Mouse (Mus musculus): ENCODE data around the gene Cdkl2. TPM values are rescaled to one million over a fixed set of nuclear protein-coding genes. Genes with fewer than 3 reads are reported as not detected.
A peak's percentile ranks its signal among the peaks of the same experiment; 100 is the strongest.

The Cdkl2 gene
- total RNA-seq, 2 experiments from 2014 or later = 3.7 to 4.1 TPM

DNA sequence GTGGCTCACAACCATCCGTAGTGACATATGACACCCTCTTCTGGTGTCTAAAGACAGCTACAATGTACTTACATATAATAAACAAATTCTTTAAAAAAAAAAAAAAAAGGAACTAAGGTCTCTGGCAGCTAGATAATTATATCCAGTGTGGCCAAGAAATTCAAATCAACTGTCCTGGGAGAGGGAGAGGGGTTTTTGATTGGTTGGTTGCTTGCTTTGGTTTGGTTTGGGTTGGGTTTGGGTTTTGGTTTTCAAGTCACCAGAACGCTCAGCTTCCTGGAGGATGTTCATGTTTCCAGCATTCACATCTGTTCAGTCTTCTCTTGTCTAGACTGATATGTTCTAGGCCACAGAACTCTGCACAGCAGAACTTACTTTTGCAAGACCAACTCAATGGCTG is 50.6 kb downstream of the Cdkl2 start:
- DNase-seq = no peak

DNA sequence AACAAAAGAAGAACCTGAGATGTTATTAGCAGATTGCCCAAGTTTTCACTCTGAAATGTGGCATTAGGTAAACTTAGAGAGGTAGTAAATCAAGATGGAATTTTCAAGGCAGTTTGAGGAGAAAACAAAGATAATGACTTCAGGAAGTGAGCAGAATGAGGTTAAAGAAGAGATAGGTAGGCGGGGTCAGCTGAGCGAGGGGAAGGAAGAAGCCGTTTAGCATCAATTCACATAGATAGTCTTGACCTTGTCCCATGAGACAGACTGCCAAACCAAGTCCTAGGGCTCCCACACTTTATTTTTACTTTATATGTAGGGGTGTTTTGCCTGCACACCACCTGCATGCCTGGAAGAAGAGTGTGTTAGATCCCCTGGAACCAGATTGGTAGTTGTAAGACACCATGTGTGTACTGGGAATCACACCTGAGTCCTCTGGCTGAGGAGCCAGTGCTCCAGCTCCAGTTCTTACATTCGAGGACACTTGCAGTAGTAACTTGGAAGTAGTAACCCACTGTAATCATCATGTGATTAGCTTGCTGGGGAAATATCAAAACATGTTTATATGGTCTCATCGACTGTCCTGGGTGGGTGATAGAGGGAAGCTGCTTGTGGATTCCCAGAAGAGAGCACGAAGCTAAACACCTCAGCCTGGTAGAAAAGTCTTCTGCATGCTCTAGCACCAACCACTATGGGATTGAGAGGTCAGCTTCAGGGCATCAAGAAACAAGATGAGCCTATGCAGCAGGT is 52.3 kb downstream of the Cdkl2 start:
- DNase-seq = no peak

DNA sequence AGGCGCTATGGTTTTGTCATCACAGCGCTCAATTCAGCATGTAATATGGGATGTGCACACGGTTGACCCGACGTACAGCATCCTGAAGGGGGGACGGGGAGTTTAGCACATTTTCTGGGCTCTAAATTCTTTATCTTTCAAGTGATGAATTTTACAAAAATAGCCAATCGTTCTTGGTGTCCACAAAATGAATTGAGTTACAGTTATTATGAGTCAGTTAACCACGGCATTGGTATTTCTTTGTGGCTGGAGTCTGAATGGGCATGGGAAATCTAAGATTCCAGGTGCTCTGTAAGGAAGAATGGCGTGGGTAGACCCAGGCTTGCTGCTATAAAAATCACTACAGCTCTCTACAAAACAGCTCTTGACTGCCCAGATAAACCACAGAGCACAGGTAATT is 54.4 kb downstream of the Cdkl2 start:
- no peak for DNase-seq

DNA sequence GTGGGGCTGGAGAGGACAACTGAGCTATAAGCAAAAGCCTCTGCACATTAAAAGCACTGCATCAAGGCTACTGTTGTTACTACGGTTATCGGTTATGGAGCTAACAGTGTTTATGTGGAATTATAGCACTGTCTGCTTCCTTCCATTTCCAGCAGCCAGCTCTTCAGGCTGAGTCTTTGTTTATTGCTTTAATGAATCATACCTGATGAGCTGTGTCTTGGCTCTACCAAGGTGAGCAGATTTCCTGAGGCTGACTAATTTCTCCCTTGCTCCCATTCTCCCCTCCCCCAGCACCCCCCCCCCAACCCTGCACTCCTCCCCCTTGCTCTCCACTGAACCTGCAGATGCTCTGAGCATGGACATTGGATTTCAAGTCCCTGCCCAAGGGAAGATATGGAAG is 55.9 kb downstream of the Cdkl2 start:
- no peak for DNase-seq

DNA sequence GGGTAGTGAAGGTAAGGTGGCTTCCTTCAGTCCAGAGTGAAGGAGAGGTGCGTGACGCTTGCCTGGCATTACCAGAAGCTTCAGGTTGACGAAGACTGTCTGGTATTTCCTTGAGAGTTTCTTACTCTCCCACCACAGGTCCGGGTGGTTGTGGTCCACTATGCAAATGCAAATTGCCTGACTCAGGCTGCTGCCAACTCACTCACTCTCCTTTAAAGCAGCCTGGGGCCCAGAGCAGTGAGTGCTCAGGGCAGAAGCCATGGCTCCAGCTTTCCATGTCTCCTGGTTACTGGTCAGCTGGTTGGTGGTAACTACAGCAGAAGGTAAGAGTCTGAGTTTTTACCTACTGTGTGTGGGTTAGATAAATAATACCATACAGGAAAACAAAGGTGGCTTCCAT is 56.4 kb downstream of the Cdkl2 start, which contains the start of gene Odaph:
TSS of gene Odaph (plus strand) at position 240 of the 400 bp plus-strand sequence.
- DNase-seq = no peak

DNA sequence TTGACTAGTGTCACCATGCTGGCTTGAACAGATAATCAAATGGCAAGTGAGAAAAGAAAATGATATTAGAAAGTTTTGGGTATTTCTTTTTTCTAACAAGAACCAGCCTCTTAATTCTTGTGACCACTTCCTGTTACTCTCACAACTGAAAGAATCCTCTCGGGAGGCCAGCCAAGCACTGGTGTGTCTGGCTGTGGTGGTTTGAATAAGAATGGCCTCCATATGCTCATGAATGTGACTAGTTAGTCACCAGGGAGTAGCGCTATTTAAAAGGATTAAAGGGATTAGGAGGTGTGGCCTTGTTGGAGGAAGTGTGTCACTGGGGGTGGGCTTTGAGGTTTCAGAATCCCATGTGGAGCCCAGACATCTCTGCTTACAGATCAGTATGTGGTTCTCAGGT is 58.0 kb downstream of the Cdkl2 start:
- DNase-seq = no peak

DNA sequence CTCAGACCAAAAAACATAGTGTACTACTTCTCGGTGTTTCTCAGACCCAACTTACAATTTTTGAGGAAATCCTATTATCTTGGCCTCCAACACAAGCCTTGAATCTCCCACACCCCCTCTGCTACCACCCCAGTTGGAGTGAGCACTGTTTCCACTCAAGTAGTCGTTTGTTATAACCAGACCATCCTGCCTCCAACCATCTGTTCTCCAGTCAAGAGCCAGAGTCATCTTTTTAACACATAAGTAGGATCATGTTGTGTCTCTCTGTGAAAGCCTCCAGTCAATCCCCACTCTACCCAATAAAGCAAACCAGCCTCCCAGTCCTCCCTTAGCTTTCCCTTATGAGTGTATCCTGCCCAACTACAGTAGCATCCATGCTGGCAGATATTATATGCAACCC is 60.2 kb downstream of the Cdkl2 start:
- no peak for DNase-seq

DNA sequence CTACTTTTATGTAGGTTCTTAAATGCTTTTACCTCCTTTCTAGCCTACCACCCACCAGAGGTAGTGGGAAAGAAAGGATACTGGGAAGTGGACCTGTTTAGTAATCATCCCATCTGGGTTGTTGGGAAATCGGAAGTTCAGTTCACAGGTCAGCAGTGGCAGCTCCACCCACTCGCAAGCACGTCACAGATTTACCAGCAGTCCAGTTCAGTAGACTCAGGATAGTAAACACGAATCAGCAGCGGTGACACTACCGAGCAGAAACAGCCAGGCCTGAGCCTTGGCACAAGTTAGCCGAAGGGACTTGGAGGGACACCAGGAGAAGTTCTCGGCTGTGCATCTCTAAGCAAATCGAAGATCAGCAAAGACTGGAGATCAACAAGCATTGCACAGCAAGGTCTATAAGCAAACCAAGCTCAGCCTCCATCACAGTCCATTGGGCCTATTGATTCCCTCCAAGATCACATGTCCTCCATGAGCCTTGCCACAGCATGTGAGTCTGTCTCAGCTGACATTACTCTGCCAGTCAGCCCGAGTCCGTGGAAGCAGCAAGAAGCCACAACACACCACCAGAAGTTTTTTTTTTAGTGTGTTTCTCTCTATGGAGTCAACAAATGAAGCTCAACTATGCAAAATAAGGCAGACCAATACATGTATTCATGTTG is 62.4 kb downstream of the Cdkl2 start:
- DNase-seq = no peak

DNA sequence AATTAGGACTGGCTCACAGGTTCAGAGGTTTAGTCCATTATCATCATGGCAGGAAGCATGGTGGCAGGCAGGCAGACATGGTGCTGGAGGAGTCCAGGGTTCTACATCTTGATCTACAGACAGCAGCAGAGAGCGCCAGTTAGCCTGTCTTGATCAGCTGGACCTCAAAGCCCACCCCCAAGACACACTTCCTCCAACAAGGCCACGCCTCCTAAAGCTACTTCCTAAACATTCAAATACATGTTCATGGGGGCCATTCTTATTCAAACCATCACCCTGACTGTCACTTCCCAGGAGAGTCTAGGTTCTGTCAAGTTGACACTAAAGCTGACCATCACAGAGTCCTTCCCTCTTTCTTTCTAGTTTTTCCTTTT is 66.3 kb downstream of the Cdkl2 start:
- no peak for DNase-seq

DNA sequence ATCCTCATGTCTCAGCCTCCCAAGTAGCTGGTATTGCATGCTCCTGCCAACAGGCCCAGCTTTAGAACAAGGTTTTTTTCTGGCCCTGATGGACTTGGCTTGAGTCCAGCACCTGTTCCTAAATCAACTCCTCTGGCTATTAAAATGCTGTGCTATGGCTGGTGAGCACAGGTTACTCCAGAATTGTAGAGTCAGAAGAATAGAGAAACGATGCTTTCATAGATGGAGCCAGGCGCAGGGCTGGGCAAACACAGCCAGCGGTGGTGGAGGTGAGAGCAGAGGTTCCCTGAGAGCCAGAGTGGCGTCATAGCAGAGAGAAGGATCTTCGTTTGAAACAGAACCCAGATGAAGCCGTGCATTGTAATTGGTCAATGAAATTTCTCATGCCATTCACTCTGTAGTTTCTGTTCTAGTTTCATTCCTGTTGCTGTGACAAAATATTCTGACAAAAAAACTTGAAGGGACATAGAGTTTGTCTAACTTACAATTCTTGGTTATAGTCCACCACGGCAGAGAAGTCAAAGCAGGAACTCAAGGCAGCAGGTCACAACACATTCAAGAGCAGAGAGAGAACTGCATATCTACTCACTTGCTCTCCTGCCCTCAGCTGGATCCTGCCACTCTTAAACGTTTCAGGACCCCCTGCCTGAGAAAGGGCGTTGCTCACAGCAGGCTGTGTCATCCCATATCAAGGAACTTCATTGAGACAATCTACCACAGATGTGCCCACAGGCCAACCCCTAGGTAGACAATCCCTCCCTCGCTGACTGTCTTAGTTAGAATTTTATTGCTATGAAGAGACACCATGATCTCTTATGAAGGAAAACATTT is 66.9 kb downstream of the Cdkl2 start:
- no peak for DNase-seq

DNA sequence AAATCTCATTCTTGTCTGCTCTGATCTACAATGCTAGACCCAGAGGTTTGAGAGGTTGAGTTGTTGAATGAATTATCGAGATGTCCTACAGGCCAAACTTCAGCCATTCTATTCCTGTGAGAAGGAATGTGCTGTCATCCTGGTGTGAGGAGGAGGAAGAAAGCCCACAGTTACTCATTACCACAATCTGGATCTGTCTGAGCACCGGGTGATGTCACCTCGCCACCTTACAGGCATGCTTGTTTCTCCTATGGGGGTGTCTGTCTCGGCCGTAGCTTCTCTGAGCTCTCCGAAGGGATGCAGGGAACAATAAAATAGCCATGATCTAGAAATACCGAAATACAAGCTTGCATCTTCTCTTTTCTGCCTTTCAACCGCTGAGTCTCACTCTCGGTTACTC is 67.9 kb downstream of the Cdkl2 start:
- no peak for DNase-seq

DNA sequence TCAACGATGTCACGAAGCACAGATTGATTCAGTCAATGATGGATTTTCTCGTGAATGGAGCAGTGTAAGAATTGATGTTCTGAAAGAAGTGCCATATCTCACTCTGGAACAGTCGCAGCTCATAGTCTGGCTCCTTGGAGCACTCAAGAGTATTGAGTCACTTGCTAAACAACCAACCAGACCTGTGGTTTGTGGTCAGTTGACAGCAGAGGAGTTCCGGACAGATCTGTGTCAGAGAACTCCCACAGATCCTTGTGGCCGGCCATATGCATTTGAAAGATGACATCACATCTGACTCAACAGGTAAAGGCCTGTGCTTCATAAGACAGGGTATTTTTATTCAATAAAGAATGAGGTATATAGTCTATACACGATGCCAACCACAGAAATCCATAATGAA is 69.7 kb downstream of the Cdkl2 start:
- no peak for DNase-seq

DNA sequence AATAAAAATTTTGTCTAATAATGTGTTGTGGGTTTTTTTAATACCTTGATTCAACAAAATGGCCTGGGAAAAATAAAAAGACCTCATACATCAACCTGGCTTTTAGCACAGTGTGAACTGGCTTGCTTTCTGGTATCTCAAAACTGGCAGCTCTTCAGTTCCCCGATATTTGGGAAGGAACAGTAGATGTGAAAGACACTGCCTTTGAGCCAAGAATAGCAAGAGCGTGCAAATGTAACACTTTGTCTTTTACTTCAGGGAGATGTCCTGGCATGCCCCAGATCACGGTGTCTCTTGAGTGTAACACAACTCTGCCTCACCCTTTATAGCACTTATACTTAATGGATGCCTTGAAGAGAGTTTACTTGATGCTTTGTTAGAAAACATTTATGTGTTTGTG is 71.6 kb downstream of the Cdkl2 start:
- DNase-seq = no peak

DNA sequence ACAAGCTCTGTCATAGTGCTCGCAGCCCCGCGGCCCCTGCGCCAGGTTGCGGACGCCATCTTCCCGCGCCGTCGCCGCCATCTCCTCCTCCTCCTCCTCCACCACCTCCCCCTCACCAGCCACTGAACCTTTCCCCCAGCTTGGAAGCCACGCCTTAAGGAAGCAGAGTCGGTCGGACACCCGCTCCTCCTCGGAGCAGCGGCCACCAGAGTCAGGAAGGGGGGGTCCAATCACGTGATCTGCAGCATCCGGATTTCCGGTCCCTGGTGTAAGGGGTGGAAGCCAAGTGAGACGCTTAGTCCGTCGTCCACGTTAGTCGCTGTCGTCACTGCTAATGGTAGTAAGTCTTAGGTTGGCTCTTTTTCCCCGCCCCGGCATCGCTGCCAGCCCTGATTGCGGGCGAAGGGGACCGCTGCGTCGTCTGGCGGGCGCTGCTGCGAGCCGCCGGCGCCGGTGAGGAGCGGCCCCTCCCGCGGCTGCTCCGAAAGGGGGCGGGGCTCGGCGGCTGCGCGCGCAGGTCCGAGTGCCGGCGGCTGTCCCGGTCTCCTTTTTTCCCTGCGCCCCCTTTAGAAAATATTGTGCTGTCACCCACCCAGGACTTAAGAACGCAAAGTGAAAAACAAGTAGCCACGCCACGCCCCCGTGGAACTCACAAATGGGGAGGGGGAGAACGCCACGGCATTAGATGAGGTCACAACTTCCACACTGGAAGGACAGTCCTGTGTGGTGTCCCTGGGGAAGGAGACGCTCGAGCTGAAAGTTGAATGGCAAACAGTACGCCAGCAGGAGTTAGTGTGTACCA is 80.8 kb downstream of the Cdkl2 start, which contains the start of gene Rchy1:
TSS of gene Rchy1 (minus strand) at position 430 of the 802 bp plus-strand sequence.
- DNase-seq = peak; percentile 94

DNA sequence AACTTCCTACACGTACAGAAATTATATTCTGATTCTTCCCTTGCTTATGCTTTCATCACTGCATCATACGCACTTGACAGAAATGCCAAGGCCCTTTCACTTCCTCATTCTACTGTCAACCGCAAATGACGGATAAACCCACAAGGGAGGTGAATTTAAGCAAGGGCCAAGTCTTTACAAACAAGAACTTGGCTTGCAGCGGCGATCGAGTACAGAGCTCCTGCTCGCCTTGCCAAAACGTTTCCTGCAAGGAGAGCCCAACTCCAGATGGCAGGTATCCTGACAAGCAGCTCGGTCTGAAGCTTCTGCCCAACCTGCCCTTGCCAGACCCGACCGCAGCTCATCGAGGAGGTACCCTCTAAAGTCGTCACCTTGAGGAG is 81.4 kb downstream of the Cdkl2 start:
- DNase-seq = no peak

DNA sequence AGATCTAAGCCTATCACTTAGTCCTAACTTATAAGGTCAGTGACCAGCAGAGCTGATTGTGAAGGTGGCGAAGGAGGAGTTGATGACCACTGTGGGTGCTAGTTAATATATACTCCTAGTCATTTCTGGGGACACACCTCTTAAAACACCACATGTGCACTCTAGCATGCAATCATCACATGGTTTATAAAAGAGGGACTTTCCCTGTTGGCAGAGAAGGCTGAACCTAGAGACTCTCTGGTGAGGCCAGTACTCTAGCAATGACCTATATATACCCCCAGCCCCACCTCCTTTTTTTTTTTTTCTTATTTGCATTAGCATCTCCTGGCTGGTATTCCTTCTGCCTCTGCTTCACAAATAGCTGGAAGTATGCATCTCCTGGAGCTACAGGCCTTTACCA is 82.3 kb downstream of the Cdkl2 start:
- no peak for DNase-seq

DNA sequence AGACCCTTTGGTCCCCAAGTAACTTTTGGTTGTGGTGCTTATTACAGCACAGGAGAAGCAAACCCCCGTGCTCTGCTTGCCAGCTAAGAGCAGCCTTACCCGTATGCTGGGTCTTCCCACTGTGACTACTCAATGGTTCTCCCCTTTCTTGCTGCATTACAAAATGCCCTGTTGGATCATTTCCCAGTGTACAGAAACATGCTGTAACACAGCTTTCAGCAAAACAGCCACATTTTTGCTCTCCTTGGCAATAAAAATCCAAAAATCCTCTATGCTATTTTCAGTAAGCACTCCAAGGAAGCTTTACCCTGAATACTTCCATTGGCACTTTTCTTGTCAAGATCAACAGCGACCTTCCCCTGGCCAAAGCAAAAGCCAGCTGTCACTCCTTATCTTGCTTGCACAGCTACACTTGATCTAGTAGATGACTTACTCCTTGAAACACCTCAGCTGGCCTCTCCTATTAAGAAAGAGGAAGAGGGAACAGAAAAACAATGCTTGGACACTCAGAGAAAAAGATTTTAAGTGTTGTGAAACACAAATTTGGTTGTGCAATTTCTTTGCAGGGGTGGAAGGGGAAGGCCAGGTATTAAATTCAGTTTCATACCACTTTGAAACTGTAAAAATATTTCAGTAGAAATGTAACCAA is 83.0 kb downstream of the Cdkl2 start:
- DNase-seq = no peak

DNA sequence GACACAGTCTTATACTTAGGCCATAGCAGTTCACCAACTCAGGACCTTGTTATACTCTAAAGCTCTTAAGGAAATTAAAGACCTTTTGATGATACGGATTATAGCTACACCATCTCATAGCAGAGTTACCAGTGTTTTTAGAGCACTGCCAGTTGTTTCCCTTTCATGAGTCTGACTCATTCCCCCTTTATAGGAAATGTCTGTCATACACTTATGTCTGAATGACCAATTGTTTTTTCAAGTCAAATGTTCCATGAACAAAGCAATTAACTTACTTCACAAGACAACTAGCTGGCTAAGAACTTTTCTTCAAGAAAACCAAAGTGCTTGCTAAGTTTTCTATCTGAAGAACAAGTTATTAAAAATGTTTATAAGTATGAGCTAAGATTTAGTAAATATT is 83.7 kb downstream of the Cdkl2 start:
- no peak for DNase-seq

DNA sequence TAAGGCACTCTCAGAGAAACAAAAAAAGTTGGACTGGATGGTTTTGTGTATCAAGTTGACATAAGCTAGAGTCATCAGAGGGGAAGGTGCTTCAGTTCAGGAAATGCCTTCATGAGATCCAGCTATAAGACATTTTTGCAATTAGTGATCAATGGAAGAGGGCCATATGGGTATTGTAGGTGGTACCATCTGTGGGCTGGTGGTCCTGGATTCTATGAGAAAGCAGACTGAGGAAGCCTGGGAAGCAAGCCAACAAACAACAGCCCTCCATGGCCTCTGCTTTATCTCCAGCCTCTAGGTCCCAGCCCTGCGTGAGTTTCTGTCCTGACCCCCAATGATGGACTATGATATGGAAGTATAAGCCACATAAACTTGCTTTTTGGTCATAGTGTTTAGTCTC is 84.6 kb downstream of the Cdkl2 start:
- DNase-seq = no peak

DNA sequence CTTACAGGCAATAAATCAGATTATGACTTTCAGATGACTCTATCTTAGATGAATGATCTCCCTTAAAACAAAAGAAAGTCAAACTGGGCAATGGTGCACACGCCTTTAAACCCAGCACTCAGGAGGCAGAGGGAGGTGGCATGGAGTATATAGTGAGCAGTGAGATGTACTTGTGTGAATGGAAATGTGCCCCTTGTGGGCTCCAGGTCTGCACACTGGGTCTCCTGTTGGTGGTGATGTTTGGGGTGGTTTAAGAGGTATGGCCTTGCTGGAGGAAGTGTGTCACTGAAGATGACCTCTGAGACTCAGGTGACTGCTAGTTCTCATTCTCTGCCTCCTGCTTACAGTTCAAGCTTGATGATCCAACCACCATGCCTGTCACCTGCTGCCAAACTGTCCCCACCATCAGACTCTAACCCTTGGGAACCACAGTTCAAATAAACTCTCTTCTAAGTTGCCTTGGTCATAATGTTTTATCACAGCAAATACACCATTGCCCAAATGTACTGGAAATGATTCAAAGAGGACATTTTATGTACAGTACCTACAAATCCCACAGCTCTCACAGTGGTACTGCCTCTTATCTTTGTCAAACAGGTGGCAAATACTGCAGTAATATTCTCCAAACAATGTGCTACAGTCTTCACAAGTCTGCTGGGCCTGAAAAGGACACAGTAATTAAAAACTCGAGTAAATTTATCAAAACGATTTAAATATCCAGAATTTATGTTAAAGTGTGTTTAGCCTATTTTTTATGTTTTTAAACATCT is 86.5 kb downstream of the Cdkl2 start:
- no peak for DNase-seq
